Mouse (Mus musculus) stomach, embryonic 16.5 days (tissue): ENCODE data around the gene Ndufs3. TPM values are rescaled to one million over a fixed set of nuclear protein-coding genes. Genes with fewer than 3 reads are reported as not detected.
A peak's percentile ranks its signal among the peaks of the same experiment; 100 is the strongest.

ENCODE experiments used
- ATAC-seq: fragments of 200-750 bp; cut with Nextera tagmentation; 2 replicates; pipeline ENCODE4 v1.8.0; 2017; ENCODE audit warnings: moderate number of reproducible peaks, moderate TSS enrichment; ENCODE audit not compliant: insufficient read depth, low FRiP score
- H3K27ac ChIP-seq: fragments of 300-500 bp; sonication (generic); 2 replicates; pipeline ENCODE4 v1.5.1; 2014; ENCODE audit warnings: low read length
- H3K27me3 ChIP-seq: fragments of 300-500 bp; sonication (generic); 2 replicates; pipeline ENCODE4 v1.6.1; 2014; ENCODE audit warnings: low read length, control low read depth, mixed read lengths; ENCODE audit not compliant: control insufficient read depth, insufficient read depth
- H3K36me3 ChIP-seq: fragments of 300-500 bp; sonication (generic); 2 replicates; pipeline ENCODE4 v1.6.1; 2014; ENCODE audit warnings: low read length; ENCODE audit not compliant: control insufficient read depth, insufficient read depth
- H3K4me1 ChIP-seq: fragments of 300-500 bp; sonication (generic); 2 replicates; pipeline ENCODE4 v1.6.1; 2014; ENCODE audit warnings: low read length, control low read depth, mixed read lengths; ENCODE audit not compliant: control insufficient read depth, insufficient read depth
- H3K4me2 ChIP-seq: fragments of 300-500 bp; sonication (generic); 2 replicates; pipeline ENCODE4 v1.6.1; 2014; ENCODE audit warnings: low read depth, low read length, mixed read lengths
- H3K4me3 ChIP-seq: fragments of 300-500 bp; sonication (generic); replicated peaks from 2 replicates; pipeline ENCODE4 v1.5.1; 2014; ENCODE audit warnings: mild to moderate bottlenecking, low read length
- H3K9ac ChIP-seq: fragments of 300-500 bp; sonication (generic); 2 replicates; pipeline ENCODE4 v1.6.1; 2014; ENCODE audit warnings: low read length
- H3K9me3 ChIP-seq: fragments of 300-500 bp; sonication (generic); replicated peaks from 2 replicates; pipeline ENCODE4 v1.6.1; 2016; ENCODE audit warnings: low read length, control low read depth; ENCODE audit not compliant: control insufficient read depth
- WGBS: fragments of 180-500 bp; shearing (Covaris S2); extraction: QIAGEN DNeasy Blood & Tissue Kit; methylation state at CpG from one replicate; pipeline ENCODE4 v1.1.7; 2014; 5-methylcytosine and 5-hydroxymethylcytosine counted together
- polyA plus RNA-seq: library from polyadenylated mRNA; unstranded; fragments of >200 nt; fragmentation: Nextera tagmentation; extraction: Ambion mirVana; gene quantifications from 2 replicates; pipeline ENCODE4 v1.2.1, GENCODE M21; 2015

The Ndufs3 gene
- polyA plus RNA-seq, 1 experiment from 2014 or later: 234 TPM

GRCm38 (mm10) chr2:90846597-90846954 lies 58.1 kb downstream of the Ndufs3 start:
- under 1% methylated on average over 8 of the region's 8 CpGs for WGBS
- H3K27ac ChIP-seq: peak overlapping the region; percentile 79
- H3K36me3 ChIP-seq: peaks cover 9% of the 10 kb centered on the region
- no peaks in the 10 kb centered on the region for H3K27me3 ChIP-seq
- peak; percentile 14; the same call in 1 of the 2 replicates for ATAC-seq
- H3K9me3 ChIP-seq: no peaks in the 10 kb centered on the region
- H3K4me3 ChIP-seq: peak overlapping the region; percentile 92
- peak overlapping the region; percentile 88 for H3K4me2 ChIP-seq
- peaks cover 16% of the 10 kb centered on the region; the same call in 1 of the 2 replicates for H3K4me1 ChIP-seq
- H3K9ac ChIP-seq: peak overlapping the region; percentile 80

- no peak for ATAC-seq
- peak overlapping the region; percentile 79 for H3K27ac ChIP-seq
- peaks cover 9% of the 10 kb centered on the region for H3K36me3 ChIP-seq
- no peaks in the 10 kb centered on the region for H3K27me3 ChIP-seq
- H3K4me2 ChIP-seq: peak overlapping the region; percentile 88
- H3K4me3 ChIP-seq: peak overlapping the region; percentile 92
- no peaks in the 10 kb centered on the region for H3K9me3 ChIP-seq
- WGBS: 51% methylated on average over 6 of the region's 6 CpGs
- H3K9ac ChIP-seq: peak overlapping the region; percentile 80
- H3K4me1 ChIP-seq: peaks cover 16% of the 10 kb centered on the region; the same call in 1 of the 2 replicates
These were observed 58.5 kb downstream of the Ndufs3 start for GRCm38 (mm10) chr2:90846171-90846570.

GRCm38 (mm10) chr2:90845234-90845633 lies 59.4 kb downstream of the Ndufs3 start:
- Histone ChIP-seq H3K27me3 (no peaks in the 10 kb centered on the region), H3K4me2 (no peak overlapping the region), H3K4me1 (peaks cover 16% of the 10 kb centered on the region; the same call in 1 of the 2 replicates), H3K9me3 (no peaks in the 10 kb centered on the region), H3K4me3 (no peak overlapping the region), H3K27ac (no peak overlapping the region), H3K9ac (no peak overlapping the region), H3K36me3 (0 out of 2 replicates have a peak, but pooled peaks cover 2% of the 10 kb centered on the region)
- WGBS: 56% methylated on average over 5 of the region's 5 CpGs
- ATAC-seq: no peak

Other genes with a start within 250 kb of the Ndufs3 start
- gene Nup160, start 227.6 kb downstream of the Ndufs3 start, polyA plus RNA-seq: 41.0 and 43.4 TPM in 2 replicates
- 67.4 and 82.3 TPM in 2 replicates for gene Fnbp4, start 159.5 kb downstream of the Ndufs3 start, polyA plus RNA-seq
- 0.43 and 0.67 TPM in 2 replicates for gene Agbl2, start 122.1 kb downstream of the Ndufs3 start, polyA plus RNA-seq
- 221 and 238 TPM in 2 replicates for gene Mtch2, start 57.7 kb downstream of the Ndufs3 start, polyA plus RNA-seq
- gene C1qtnf4, start 19.0 kb downstream of the Ndufs3 start, polyA plus RNA-seq: 5.3 and 5.7 TPM in 2 replicates
- gene Kbtbd4, start 87 bp downstream of the Ndufs3 start, polyA plus RNA-seq: 29.7 and 32.4 TPM in 2 replicates
- 74.3 and 81.5 TPM in 2 replicates for gene Celf1, start 35.6 kb upstream of the Ndufs3 start, polyA plus RNA-seq
- gene Rapsn, start 130.8 kb upstream of the Ndufs3 start, polyA plus RNA-seq: 1.5 and 4.8 TPM in 2 replicates
- gene Psmc3, start 149.2 kb upstream of the Ndufs3 start, polyA plus RNA-seq: 264 and 286 TPM in 2 replicates
- gene Slc39a13, start 165.6 kb upstream of the Ndufs3 start, polyA plus RNA-seq: 43.7 and 51.3 TPM in 2 replicates
- 5.1 and 6.7 TPM in 2 replicates for gene Spi1, start 177.6 kb upstream of the Ndufs3 start, polyA plus RNA-seq
- 0.17 and 0.54 TPM in 2 replicates for gene Mybpc3, start 213.3 kb upstream of the Ndufs3 start, polyA plus RNA-seq